Mouse (Mus musculus) lung, postnatal 0 days (tissue): Measurements from ENCODE around the gene Snrpf.

Experiments used
- CTCF ChIP-seq: IDR thresholded peaks from 2 replicates; pipeline ENCODE4 v1.5.1; 2016; ENCODE audit warnings: antibody characterized with exemption, mild to moderate bottlenecking
- EP300 ChIP-seq: IDR thresholded peaks from 2 replicates; pipeline ENCODE4 v1.6.1; 2016; ENCODE audit warnings: antibody characterized with exemption, mild to moderate bottlenecking, control low read depth

- TF ChIP-seq CTCF (peak; percentile 21; the same call in 1 of the 2 replicates), EP300 (no peak)
Observed at GRCm38 (mm10) chr10:93603256-93603655, 13.8 kb upstream of the Snrpf start.
